Mouse (Mus musculus) hindbrain, embryonic 16.5 days (tissue): ENCODE results near the gene Tenm4. TPM values are rescaled to one million over a fixed set of nuclear protein-coding genes. Genes with fewer than 3 reads are reported as not detected.

Experiments used
- ATAC-seq: fragments of 200-750 bp; cut with Nextera tagmentation; 2 replicates; pipeline ENCODE4 v1.8.0; 2017; ENCODE audit warnings: moderate TSS enrichment, moderate library complexity
- H3K27ac ChIP-seq: fragments of 300-500 bp; sonication (generic); 2 replicates; pipeline ENCODE4 v1.5.1; 2014; ENCODE audit warnings: low read depth, mild to moderate bottlenecking, control low read depth, low read length, moderate library complexity
- H3K27me3 ChIP-seq: fragments of 300-500 bp; sonication (generic); replicated peaks from 2 replicates; pipeline ENCODE4 v1.6.1; 2014; ENCODE audit warnings: low read length; ENCODE audit not compliant: control insufficient read depth, insufficient read depth
- H3K36me3 ChIP-seq: fragments of 300-500 bp; sonication (generic); 2 replicates; pipeline ENCODE4 v1.6.1; 2014; ENCODE audit warnings: mild to moderate bottlenecking, low read length, moderate library complexity, mixed read lengths; ENCODE audit not compliant: control insufficient read depth, insufficient read depth
- H3K4me1 ChIP-seq: fragments of 300-500 bp; sonication (generic); 2 replicates; pipeline ENCODE4 v1.6.1; 2014; ENCODE audit warnings: low read depth, low read length; ENCODE audit not compliant: control insufficient read depth, insufficient read depth
- H3K4me2 ChIP-seq: fragments of 300-500 bp; sonication (generic); 2 replicates; pipeline ENCODE4 v1.6.1; 2014; ENCODE audit warnings: mild to moderate bottlenecking, low read length, control low read depth, moderate library complexity
- H3K4me3 ChIP-seq: fragments of 300-500 bp; sonication (generic); 2 replicates; pipeline ENCODE4 v1.5.1; 2014; ENCODE audit warnings: mild to moderate bottlenecking, low read length, control low read depth, moderate library complexity
- H3K9ac ChIP-seq: fragments of 300-500 bp; sonication (generic); 2 replicates; pipeline ENCODE4 v1.6.1; 2014; ENCODE audit warnings: low read depth, mild to moderate bottlenecking, control low read depth, low read length, moderate library complexity
- H3K9me3 ChIP-seq: fragments of 300-500 bp; sonication (generic); 2 replicates; pipeline ENCODE4 v1.6.1; 2014; ENCODE audit warnings: mild to moderate bottlenecking, low read length, moderate library complexity; ENCODE audit not compliant: control insufficient read depth
- WGBS: fragments of 180-500 bp; shearing (Covaris S2); extraction: QIAGEN DNeasy Blood & Tissue Kit; methylation state at CpG from one replicate; pipeline ENCODE4 v1.1.7; 2014; 5-methylcytosine and 5-hydroxymethylcytosine counted together
- polyA plus RNA-seq: library from polyadenylated mRNA; unstranded; fragments of >200 nt; fragmentation: Nextera tagmentation; extraction: Ambion mirVana; gene quantifications from 2 replicates; pipeline ENCODE4 v1.2.1, GENCODE M21; 2015

The Tenm4 gene
- polyA plus RNA-seq, 1 experiment from 2014 or later = 32.4 TPM

DNA sequence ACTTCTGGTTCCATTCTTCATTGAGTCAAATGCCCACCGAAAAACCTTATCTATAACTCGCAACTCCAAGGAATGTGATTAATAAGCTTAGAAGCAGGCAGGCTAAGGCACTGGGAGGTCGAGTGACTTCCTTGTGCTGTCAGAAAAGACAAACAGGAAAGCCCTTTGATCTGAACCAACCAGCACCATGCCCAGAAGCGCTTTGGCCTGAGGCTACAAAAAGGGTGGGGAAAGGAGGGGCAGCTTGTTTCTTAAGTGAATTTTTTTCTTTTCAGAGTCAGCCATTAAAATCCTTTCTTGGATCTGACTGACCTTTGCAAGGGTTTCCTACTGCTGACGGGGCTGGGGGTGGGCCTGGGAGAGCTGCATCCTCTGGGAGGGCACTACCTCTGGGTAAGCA is 731.1 kb downstream of the Tenm4 start:
- Histone ChIP-seq H3K9ac (no peak overlapping the region), H3K4me2 (no peak overlapping the region), H3K27me3 (no peaks in the 10 kb centered on the region), H3K9me3 (no peaks in the 10 kb centered on the region), H3K4me1 (peaks cover 8% of the 10 kb centered on the region), H3K36me3 (no peaks in the 10 kb centered on the region), H3K4me3 (no peak overlapping the region), H3K27ac (no peak overlapping the region)
- ATAC-seq = no peak
- 62% methylated on average over 5 of the region's 5 CpGs for WGBS

DNA sequence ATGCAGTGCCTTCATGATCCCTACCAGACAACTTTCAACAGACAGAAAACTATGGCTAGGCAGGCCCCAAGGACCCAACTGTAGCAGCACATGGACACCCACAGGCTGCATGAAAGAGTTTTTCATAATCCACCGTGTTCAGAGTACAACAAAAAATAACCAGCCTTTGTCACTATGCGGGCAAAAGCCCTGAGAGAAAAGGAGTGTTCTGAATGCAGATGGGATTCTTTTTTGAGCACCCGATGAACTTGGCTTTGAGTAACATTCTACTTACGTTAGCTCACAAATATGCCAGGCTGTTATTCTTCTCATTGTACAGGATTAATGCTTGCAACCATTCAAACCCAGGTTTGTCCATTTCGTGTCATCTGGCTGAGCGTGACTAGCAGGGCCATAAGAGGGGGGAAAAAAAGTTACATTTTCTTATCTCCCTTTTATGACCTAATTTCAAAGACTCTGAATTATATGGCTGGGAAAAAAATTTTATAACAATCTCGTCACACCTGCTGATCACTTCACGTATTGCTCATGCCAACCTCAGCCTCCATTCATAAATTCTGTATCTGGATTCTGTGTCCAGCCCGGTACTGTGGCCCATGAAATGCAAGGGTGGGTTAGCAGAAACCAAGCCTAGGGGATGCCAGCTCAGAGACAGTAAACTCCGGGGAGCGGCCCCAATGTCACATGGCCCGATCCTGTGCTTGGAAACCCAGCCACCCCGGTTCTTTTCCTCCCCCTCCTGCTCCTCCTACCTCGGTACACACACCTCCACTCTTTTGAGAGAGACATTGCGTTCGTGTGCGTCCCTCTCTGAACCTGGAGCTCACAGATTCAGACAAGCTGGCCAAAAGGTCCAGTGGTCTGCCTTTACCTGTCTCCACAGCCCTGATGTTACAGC is 732.3 kb downstream of the Tenm4 start:
- no peak for ATAC-seq
- no peaks in the 10 kb centered on the region for H3K27me3 ChIP-seq
- no peak overlapping the region for H3K4me2 ChIP-seq
- 65% methylated on average over 17 of the region's 17 CpGs for WGBS
- no peak overlapping the region for H3K9ac ChIP-seq
- H3K4me1 ChIP-seq = peaks cover 8% of the 10 kb centered on the region
- no peaks in the 10 kb centered on the region for H3K36me3 ChIP-seq
- no peaks in the 10 kb centered on the region for H3K9me3 ChIP-seq
- H3K4me3 ChIP-seq = no peak overlapping the region
- H3K27ac ChIP-seq = no peak overlapping the region

DNA sequence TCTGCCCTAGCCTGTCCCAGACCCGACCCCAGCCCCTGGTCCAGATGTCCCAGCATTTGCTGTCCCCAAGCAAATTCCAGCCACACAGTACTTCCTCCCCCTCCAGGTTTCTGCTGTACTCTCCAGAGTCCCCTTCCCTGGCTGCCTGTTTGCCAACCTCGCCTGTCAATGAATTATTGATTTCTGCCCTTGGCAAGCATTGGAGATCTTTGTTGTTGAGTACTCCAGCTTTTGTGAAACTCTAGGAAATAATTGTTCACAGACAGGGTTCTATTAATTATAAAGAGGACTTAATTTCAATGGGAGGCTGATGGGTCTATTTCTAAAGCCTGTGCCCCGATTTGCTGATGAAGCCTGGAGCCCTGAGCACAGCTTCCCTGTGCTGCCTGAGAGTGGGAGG is 733.4 kb downstream of the Tenm4 start:
- Histone ChIP-seq H3K27ac (no peak overlapping the region), H3K9ac (no peak overlapping the region), H3K36me3 (no peaks in the 10 kb centered on the region), H3K4me3 (no peak overlapping the region), H3K9me3 (no peaks in the 10 kb centered on the region), H3K4me2 (no peak overlapping the region), H3K27me3 (no peaks in the 10 kb centered on the region), H3K4me1 (peaks cover under 1% of the 10 kb centered on the region; the same call in 1 of the 2 replicates)
- no peak for ATAC-seq
- WGBS = 38% methylated on average over 3 of the region's 3 CpGs

DNA sequence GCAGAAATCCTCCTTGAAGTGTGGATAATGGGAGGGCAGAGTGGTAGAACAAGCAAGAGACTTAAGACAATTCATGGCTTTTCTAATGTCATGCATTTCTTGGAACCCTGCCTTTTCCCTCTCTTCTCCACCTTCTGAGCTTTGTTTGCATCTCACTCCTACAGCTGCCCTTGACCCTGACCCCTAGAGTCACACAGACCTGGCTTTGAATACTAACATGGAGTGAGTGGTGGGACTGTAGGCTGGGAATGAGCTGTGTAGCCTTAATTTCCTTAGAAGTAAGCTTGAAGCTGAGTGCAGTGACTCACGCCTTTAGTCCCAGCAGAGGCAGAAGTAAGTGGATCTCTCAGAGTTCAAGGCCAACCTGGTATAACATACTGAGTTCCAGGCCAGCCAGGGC is 733.9 kb downstream of the Tenm4 start:
- H3K27me3 ChIP-seq = no peaks in the 10 kb centered on the region
- no peak overlapping the region for H3K9ac ChIP-seq
- H3K4me3 ChIP-seq = no peak overlapping the region
- WGBS = 92% methylated on average over 1 of the region's 1 CpGs
- no peak for ATAC-seq
- H3K4me2 ChIP-seq = no peak overlapping the region
- H3K27ac ChIP-seq = no peak overlapping the region
- no peaks in the 10 kb centered on the region for H3K4me1 ChIP-seq
- no peaks in the 10 kb centered on the region for H3K36me3 ChIP-seq
- H3K9me3 ChIP-seq = no peaks in the 10 kb centered on the region

DNA sequence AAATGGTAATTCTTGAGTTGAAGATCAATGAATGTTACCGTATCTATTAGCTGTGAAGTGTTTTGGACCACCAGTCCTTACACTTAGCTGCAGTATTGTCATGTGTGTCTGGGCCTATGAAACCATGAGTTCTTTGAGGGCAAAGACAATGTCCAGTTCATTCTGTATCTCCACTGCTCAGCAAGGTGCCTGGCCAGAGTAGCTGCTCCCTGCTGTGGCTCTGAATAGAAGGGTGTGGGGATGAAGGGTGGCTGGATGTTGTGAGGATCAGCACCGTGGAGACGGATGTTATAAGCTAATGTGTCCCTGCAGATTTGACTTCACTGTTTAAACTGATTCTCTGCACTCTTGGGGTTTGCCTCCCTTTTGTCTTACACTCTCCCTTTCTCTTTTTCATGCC is 734.4 kb downstream of the Tenm4 start:
- H3K9me3 ChIP-seq = no peaks in the 10 kb centered on the region
- H3K36me3 ChIP-seq = no peaks in the 10 kb centered on the region
- ATAC-seq = no peak
- no peak overlapping the region for H3K4me2 ChIP-seq
- no peaks in the 10 kb centered on the region for H3K27me3 ChIP-seq
- H3K9ac ChIP-seq = no peak overlapping the region
- no peak overlapping the region for H3K4me3 ChIP-seq
- H3K4me1 ChIP-seq = no peaks in the 10 kb centered on the region
- H3K27ac ChIP-seq = no peak overlapping the region
- 60% methylated on average over 3 of the region's 3 CpGs for WGBS

DNA sequence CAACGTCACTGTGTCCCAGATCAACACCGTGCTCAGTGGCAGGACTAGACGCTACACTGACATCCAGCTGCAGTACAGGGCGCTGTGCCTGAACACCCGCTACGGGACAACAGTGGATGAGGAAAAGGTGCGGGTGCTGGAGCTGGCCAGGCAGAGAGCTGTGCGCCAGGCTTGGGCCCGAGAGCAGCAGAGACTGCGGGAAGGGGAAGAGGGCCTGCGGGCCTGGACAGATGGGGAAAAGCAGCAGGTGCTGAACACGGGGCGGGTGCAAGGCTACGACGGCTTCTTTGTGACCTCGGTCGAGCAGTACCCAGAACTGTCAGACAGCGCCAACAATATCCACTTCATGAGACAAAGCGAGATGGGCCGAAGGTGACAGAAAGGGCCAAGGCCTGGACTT is 735.2 kb downstream of the Tenm4 start:
- Histone ChIP-seq H3K4me1 (no peaks in the 10 kb centered on the region), H3K27ac (no peak overlapping the region), H3K9me3 (no peaks in the 10 kb centered on the region), H3K4me2 (no peak overlapping the region), H3K27me3 (no peaks in the 10 kb centered on the region), H3K36me3 (no peaks in the 10 kb centered on the region), H3K9ac (no peak overlapping the region), H3K4me3 (no peak overlapping the region)
- WGBS = 74% methylated on average over 20 of the region's 20 CpGs
- 0 out of 2 replicates have a peak, but pooled peaks have one; percentile 21 for ATAC-seq

DNA sequence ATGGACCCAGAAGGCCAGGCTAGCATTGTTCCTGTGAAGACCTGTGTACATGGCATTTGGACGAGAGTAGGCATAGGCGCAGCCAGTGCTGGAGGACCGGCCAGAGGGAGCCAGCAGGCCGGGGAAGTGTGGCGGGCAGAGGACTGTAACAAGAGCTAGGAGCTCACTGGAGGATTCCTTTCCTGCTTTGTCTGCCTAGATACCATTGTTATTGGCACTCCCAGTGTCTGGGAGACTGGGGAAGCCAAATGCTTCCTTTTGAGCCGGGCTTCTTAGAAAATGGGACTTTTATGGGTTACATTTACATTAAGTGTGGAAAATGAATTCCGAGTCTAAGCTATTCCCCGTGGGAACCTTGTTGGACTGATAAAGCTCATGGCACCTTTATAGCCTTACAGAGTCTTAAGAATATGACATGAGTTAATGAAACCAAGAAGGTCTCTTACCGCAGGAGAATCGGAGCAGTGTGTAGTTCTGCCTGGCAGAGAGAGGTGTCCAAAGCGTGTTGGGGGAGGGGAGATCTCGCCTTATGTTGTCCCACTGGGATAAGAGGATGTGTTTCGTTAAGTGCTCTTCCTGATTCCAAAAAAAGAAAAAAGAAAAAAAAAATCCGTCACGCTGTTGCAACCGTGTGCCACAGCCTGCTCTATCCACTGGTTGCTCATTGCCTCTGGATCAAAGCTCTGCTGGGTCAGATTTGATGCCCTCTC is 737.1 kb downstream of the Tenm4 start:
- no peak overlapping the region for H3K4me2 ChIP-seq
- H3K27me3 ChIP-seq = no peaks in the 10 kb centered on the region; the same call in 1 of the 2 replicates
- H3K9ac ChIP-seq = no peak overlapping the region
- H3K4me3 ChIP-seq = no peak overlapping the region
- no peaks in the 10 kb centered on the region for H3K36me3 ChIP-seq
- H3K27ac ChIP-seq = no peak overlapping the region
- H3K9me3 ChIP-seq = no peaks in the 10 kb centered on the region
- ATAC-seq = no peak
- H3K4me1 ChIP-seq = no peaks in the 10 kb centered on the region
- WGBS = 53% methylated on average over 16 of the region's 16 CpGs

DNA sequence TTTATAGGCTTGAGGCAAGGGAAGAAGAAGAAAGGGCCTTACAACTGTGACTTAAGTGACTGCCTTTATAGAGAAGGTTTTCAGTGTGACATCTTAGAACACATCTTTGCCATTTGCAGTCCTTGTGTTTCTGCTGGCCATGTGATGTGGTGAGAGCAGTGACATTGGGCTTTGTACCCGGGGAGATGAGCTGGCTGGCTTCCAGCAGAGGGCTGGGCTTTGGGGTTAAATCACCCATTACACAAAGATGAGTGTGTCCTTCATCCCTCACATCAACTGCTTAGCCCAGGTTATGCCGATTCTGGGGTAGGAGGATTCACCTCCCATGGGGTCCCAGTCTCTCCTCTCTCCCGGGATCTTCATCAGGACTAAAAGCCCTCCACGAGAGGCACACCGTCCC is 738.8 kb downstream of the Tenm4 start:
- no peaks in the 10 kb centered on the region; the same call in 1 of the 2 replicates for H3K27me3 ChIP-seq
- H3K4me3 ChIP-seq = no peak overlapping the region
- H3K4me1 ChIP-seq = no peaks in the 10 kb centered on the region
- 67% methylated on average over 5 of the region's 5 CpGs for WGBS
- no peaks in the 10 kb centered on the region for H3K9me3 ChIP-seq
- H3K4me2 ChIP-seq = no peak overlapping the region
- H3K9ac ChIP-seq = no peak overlapping the region
- no peak overlapping the region for H3K27ac ChIP-seq
- H3K36me3 ChIP-seq = no peaks in the 10 kb centered on the region
- ATAC-seq = no peak

DNA sequence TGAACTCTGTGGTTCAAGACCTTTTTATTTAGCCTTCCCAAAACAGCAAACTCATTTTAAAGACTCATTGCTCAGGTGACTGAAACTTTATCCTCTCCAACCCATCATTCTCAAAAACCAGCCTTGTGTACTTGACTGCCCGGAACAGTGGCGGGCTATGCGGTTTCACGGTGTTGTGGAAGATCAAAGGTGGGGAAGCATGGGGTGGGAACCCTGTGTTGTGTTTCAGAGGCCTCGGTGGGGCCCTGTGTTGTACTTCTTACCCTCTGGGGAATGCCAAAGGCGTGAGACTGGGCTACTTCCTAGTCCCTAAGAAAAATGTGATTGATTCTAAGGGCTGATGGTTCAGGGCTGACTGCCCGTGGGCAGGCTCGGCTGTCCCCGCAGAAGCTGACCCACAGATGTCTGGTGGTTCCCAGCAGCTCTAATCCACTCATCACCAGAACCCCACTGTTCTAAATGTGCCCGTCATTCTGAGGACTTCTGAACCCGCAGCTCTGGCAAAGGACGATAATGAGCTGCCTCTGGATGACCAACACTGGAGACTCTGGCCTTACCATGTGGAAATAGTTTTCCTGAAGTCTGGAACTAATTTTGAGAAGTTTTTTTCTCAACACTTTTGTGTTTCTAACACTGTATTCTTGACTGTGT is 739.4 kb downstream of the Tenm4 start:
- H3K4me1 ChIP-seq = no peaks in the 10 kb centered on the region
- H3K9ac ChIP-seq = no peak overlapping the region
- 70% methylated on average over 12 of the region's 12 CpGs for WGBS
- no peak for ATAC-seq
- no peak overlapping the region for H3K27ac ChIP-seq
- H3K27me3 ChIP-seq = no peaks in the 10 kb centered on the region; the same call in 1 of the 2 replicates
- H3K4me2 ChIP-seq = no peak overlapping the region
- H3K4me3 ChIP-seq = no peak overlapping the region
- H3K9me3 ChIP-seq = no peaks in the 10 kb centered on the region
- H3K36me3 ChIP-seq = no peaks in the 10 kb centered on the region
